Mouse (Mus musculus) spleen, adult 2 months (tissue): ENCODE data around the gene Cdh13.

Experiments
- CTCF ChIP-seq: fragments of 200-500 bp; IDR thresholded peaks from 2 replicates; pipeline ENCODE4 v1.5.1; 2011; ENCODE audit warnings: mild to moderate bottlenecking, inconsistent platforms; ENCODE audit not compliant: insufficient read depth, insufficient read length, insufficient replicate concordance; ENCODE audit errors: extremely low read depth
- POLR2A ChIP-seq: fragments of 200-500 bp; IDR thresholded peaks from 2 replicates; pipeline ENCODE4 v1.6.1; 2011; ENCODE audit warnings: low read depth, low read length, inconsistent platforms

DNA sequence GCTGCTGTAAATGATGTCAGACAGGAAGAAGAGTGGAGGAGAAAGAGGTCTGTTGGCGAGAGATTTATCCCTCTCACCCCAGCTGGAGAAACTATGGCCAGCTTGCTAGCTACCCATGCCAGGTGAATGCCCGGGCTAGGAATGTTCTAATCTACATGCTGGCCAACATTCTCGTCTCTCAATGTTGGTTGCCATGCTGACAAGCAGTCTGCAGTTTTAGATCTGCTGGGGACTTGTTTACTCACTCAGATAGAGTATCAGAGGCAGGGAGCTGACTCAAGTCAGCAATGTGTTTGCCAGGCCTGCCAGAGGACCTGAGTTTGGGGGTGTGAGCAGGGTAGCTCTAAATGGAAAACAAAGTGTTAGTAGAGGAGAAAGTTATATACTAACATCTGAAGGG, 93.3 kb downstream of the Cdh13 start:
- no peak for TF ChIP-seq POLR2A
- TF ChIP-seq CTCF = no peak
